9 mouse cellular contexts compared by ENCODE assay signal in genomic region chr8:37131988-37132387, GRCm38 (mm10).
A peak's percentile ranks its signal among the peaks of the same experiment; 100 is the strongest.
DNase-seq lines count a peak whose midpoint lies in the region; ATAC-seq and TF ChIP-seq lines count a peak whose summit lies in the region.
"Had no signal": no experiment of that assay in that cellular context is flagged by ENCODE, and none has a peak within 500 bp of the region (broad histone marks: within the 10 kb centered on the region; RNA-seq: fewer than 3 reads in every experiment).

No protein-coding gene starts in this region.

- in situ Hi-C loops in ES-E14 (cut with MboI; ENCODE audit: low sequenced_read_pairs in 2 of 2, unreplicated experiment in 2 of 2): no loop called here

- H3K27me3 ChIP-seq in intestine, postnatal 0 days (replicated peaks; ENCODE audit: control insufficient read depth, insufficient read depth, low read length): no peaks in the 10 kb centered on the region
- no peaks in the 10 kb centered on the region for H3K27me3 ChIP-seq in intestine, embryonic 16.5 days (replicated peaks; ENCODE audit: control insufficient read depth, insufficient read depth, low read length)
- no peaks in the 10 kb centered on the region for H3K27me3 ChIP-seq in embryonic facial prominence, embryonic 10.5 days (replicated peaks; ENCODE audit: low read depth, poor library complexity, severe bottlenecking)

- H3K4me3 ChIP-seq in intestine, postnatal 0 days (ENCODE audit: low read depth, low read length): no peak overlapping the region
- H3K4me3 ChIP-seq in intestine, embryonic 16.5 days (ENCODE audit: low read length): no peak overlapping the region
- no peak overlapping the region for H3K4me3 ChIP-seq in ES-E14 (ENCODE audit: insufficient read depth in 1 of 2, low read depth in 1 of 2, low read length in 2 of 2, poor library complexity in 1 of 2, severe bottlenecking in 1 of 2)
- H3K4me3 ChIP-seq in embryonic facial prominence, embryonic 10.5 days: no peak overlapping the region
- H3K4me3 ChIP-seq: myocyte had no signal

- TF ChIP-seq CTCF in intestine, postnatal 0 days (IDR thresholded peaks at IDR 0.05; ENCODE audit: low read depth): peak; percentile 61

- H3K27ac ChIP-seq in intestine, postnatal 0 days (ENCODE audit: low read depth, low read length): no peak overlapping the region
- H3K27ac ChIP-seq in intestine, embryonic 16.5 days (ENCODE audit: low read length): no peak overlapping the region
- H3K27ac ChIP-seq in ES-E14 (ENCODE audit: insufficient read depth, low read depth, low read length, poor library complexity, severe bottlenecking): no peak overlapping the region
- no peak overlapping the region for H3K27ac ChIP-seq in embryonic facial prominence, embryonic 10.5 days (replicated peaks)

- intact Hi-C loops in left cerebral cortex, postnatal 25 days (cut with DNase I): loop anchor here (5.0 to 10.0 kb wide), 2 partner anchors 1685 to 1843 kb away; no protein-coding TSS in a partner anchor

- no peaks in the 10 kb centered on the region for H3K9me3 ChIP-seq in intestine, postnatal 0 days (ENCODE audit: control insufficient read depth)
- H3K9me3 ChIP-seq in intestine, embryonic 16.5 days (ENCODE audit: control insufficient read depth, low read length): no peaks in the 10 kb centered on the region
- H3K9me3 ChIP-seq in ES-E14 (ENCODE audit: control insufficient read depth, insufficient read depth, low read depth, low read length): no peaks in the 10 kb centered on the region
- H3K9me3 ChIP-seq in embryonic facial prominence, embryonic 10.5 days: no peaks in the 10 kb centered on the region

- no peaks in the 10 kb centered on the region for H3K36me3 ChIP-seq in intestine, postnatal 0 days (ENCODE audit: control insufficient read depth, insufficient read depth)
- H3K36me3 ChIP-seq in intestine, embryonic 16.5 days (ENCODE audit: control insufficient read depth, insufficient read depth, low read length): no peaks in the 10 kb centered on the region
- no peaks in the 10 kb centered on the region for H3K36me3 ChIP-seq in ES-E14 (ENCODE audit: control insufficient read depth, insufficient read depth, low read length, poor library complexity, severe bottlenecking)
- no peaks in the 10 kb centered on the region for H3K36me3 ChIP-seq in embryonic facial prominence, embryonic 10.5 days (replicated peaks)

- H3K9ac ChIP-seq in intestine, postnatal 0 days (ENCODE audit: low read depth, low read length): no peak overlapping the region
- H3K9ac ChIP-seq in intestine, embryonic 16.5 days (ENCODE audit: low read depth, low read length): no peak overlapping the region
- no peak overlapping the region for H3K9ac ChIP-seq in ES-E14 (ENCODE audit: insufficient read depth, low read depth, low read length, poor library complexity, severe bottlenecking)

- H3K4me2 ChIP-seq in intestine, postnatal 0 days (replicated peaks; ENCODE audit: low read depth): no peak overlapping the region
- H3K4me2 ChIP-seq in intestine, embryonic 16.5 days (ENCODE audit: low read depth, low read length): no peak overlapping the region

- no peaks in the 10 kb centered on the region for H3K4me1 ChIP-seq in intestine, postnatal 0 days (replicated peaks; ENCODE audit: control insufficient read depth, insufficient read depth, low read length)
- no peaks in the 10 kb centered on the region for H3K4me1 ChIP-seq in intestine, embryonic 16.5 days (ENCODE audit: control insufficient read depth, insufficient read depth, low read length)
- H3K4me1 ChIP-seq in ES-E14 (ENCODE audit: control insufficient read depth in 2 of 2, insufficient read depth in 2 of 2, low read length in 2 of 2, poor library complexity in 1 of 2): no peaks in the 10 kb centered on the region
- no peaks in the 10 kb centered on the region for H3K4me1 ChIP-seq in embryonic facial prominence, embryonic 10.5 days

- 18% methylated on average over 4 of the region's 4 CpGs for WGBS in intestine, postnatal 0 days
- 11% methylated on average over 4 of the region's 4 CpGs for WGBS in intestine, embryonic 16.5 days
- 18% methylated on average over 4 of the region's 4 CpGs for WGBS in embryonic facial prominence, embryonic 10.5 days

- DNase-seq in ES-E14 (ENCODE audit: low read depth, low spot score): peak; percentile 3
- peak; percentile 11 for DNase-seq in embryonic facial prominence, embryonic 10.5 days (ENCODE audit: low spot score)
- peak; percentile 11 to 37 for DNase-seq in left cerebral cortex, postnatal 25 days (ENCODE audit: low spot score in 2 of 2)
- DNase-seq in urinary bladder, postnatal 25 days (ENCODE audit: low spot score): no peak

- ATAC-seq in intestine, postnatal 0 days: no peak
- no peak for ATAC-seq in intestine, embryonic 16.5 days
- no peak; the same call in 1 of the 2 replicates for ATAC-seq in megakaryocyte progenitor cell, adult 5-6 weeks (replicated peaks; ENCODE audit: poor library complexity)
- ATAC-seq in activated CD4-positive, CD25-positive, alpha-beta regulatory T cell, adult 4 months: no peak

TF ChIP-seq in ES-E14, 5 proteins besides CTCF, POLR2A, EP300 and RAD21:
- TF ChIP-seq ZNF384 (IDR thresholded peaks at IDR 0.05; ENCODE audit: low read depth, low read length): peak; percentile 90
- no peak for TF ChIP-seq MAFK (IDR thresholded peaks at IDR 0.05; ENCODE audit: insufficient read depth, low read depth, low read length)
